Mouse (Mus musculus) lung, postnatal 0 days (tissue): ENCODE measurements at regions not wholly inside any gene's neighbourhood (a gene's known extent, or its start where the extent isn't known, plus 50 kb on each side); places are given as distances from the start of the nearest gene placed in this dataset.

ENCODE experiments used
- ATAC-seq: fragments of 200-750 bp; cut with Nextera tagmentation; 2 replicates; pipeline ENCODE4 v1.8.0; 2017; ENCODE audit warnings: moderate library complexity
- DNase-seq: peaks from one replicate; pipeline ENCODE4 v3.0.0-alpha.2; 2016; ENCODE audit warnings: low spot score
- H3K27ac ChIP-seq: fragments of 300-500 bp; sonication (generic); 2 replicates; pipeline ENCODE4 v1.5.1; 2014; ENCODE audit warnings: antibody characterized with exemption, mild to moderate bottlenecking, low read length, mixed read lengths
- H3K27me3 ChIP-seq: fragments of 300-500 bp; sonication (generic); replicated peaks from 2 replicates; pipeline ENCODE4 v1.6.1; 2014; ENCODE audit warnings: low read length, mixed read lengths; ENCODE audit not compliant: insufficient read depth
- H3K36me3 ChIP-seq: fragments of 300-500 bp; sonication (generic); 2 replicates; pipeline ENCODE4 v1.6.1; 2014; ENCODE audit warnings: low read length, mixed read lengths; ENCODE audit not compliant: insufficient read depth
- H3K4me1 ChIP-seq: fragments of 300-500 bp; sonication (generic); 2 replicates; pipeline ENCODE4 v1.6.1; 2014; ENCODE audit warnings: antibody characterized with exemption, low read depth, low read length, mixed read lengths; ENCODE audit not compliant: insufficient read depth
- H3K4me2 ChIP-seq: fragments of 300-500 bp; sonication (generic); replicated peaks from 2 replicates; pipeline ENCODE4 v1.6.1; 2014; ENCODE audit warnings: low read depth, mild to moderate bottlenecking, low read length, moderate library complexity, mixed read lengths
- H3K4me3 ChIP-seq: fragments of 300-500 bp; sonication (generic); 2 replicates; pipeline ENCODE4 v1.5.1; 2014; ENCODE audit warnings: low read depth, low read length
- H3K9ac ChIP-seq: fragments of 300-500 bp; sonication (generic); replicated peaks from 2 replicates; pipeline ENCODE4 v1.6.1; 2014; ENCODE audit warnings: low read depth, mild to moderate bottlenecking
- H3K9me3 ChIP-seq: fragments of 300-500 bp; sonication (generic); 2 replicates; pipeline ENCODE4 v1.6.1; 2016; ENCODE audit warnings: low read length, mixed read lengths
- CTCF ChIP-seq: IDR thresholded peaks from 2 replicates; pipeline ENCODE4 v1.5.1; 2016; ENCODE audit warnings: antibody characterized with exemption, mild to moderate bottlenecking
- EP300 ChIP-seq: IDR thresholded peaks from 2 replicates; pipeline ENCODE4 v1.6.1; 2016; ENCODE audit warnings: antibody characterized with exemption, mild to moderate bottlenecking, control low read depth
- WGBS: fragments of 180-500 bp; shearing (Covaris S2); extraction: QIAGEN DNeasy Blood & Tissue Kit; methylation state at CpG from one replicate; pipeline ENCODE4 v1.1.7; 2014; 5-methylcytosine and 5-hydroxymethylcytosine counted together

DNA sequence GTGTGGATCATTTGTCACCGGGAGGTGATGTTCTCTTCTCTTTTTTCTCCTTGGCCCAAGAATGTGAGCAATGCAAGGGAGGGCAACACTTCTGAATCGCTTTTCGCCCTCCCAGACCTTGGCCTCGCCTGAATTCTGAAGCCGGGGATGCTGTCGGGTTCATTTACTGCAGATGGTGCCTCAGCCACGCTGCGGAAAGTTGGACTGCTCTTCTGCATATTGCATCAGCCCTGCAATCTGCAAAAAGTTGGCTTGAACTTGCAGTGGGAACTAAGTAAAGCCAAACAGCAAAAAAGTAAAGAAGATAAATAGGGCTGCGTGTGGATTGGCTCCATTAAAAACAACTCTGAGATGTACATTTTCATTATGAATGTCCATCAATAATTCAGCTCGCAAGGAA lies 55.9 kb upstream of the Dok5 start:
- Histone ChIP-seq H3K9me3 (no peaks in the 10 kb centered on the region), H3K4me1 (no peaks in the 10 kb centered on the region), H3K36me3 (no peaks in the 10 kb centered on the region), H3K27me3 (no peaks in the 10 kb centered on the region), H3K4me2 (no peak overlapping the region), H3K4me3 (no peak overlapping the region), H3K9ac (no peak overlapping the region), H3K27ac (no peak overlapping the region)
- DNase-seq (no peak), ATAC-seq (no peak)
- TF ChIP-seq CTCF = no peak
- no peak for TF ChIP-seq EP300
- WGBS = 75% methylated on average over 10 of the region's 10 CpGs

DNA sequence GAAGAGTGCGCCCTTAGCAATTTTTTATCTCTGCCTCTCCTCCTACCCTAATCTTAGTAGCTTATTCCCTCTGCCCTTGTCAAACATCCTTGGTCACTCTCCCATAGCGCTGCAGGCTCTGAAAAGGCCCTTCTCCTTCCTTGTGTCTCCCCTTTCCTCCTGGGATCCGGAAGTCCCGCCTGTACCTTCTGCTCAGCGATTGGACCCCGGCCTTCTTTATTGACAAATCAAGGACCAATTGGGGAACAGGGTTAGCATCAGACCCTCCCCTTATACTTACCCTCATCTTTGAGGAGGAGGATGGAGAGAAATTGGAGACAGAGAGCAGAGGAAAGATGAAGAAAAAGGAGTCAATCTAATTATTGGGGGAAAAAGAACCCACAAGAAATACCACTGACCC lies 57.9 kb upstream of the Dok5 start:
- Histone ChIP-seq H3K27ac (no peak overlapping the region), H3K4me1 (no peaks in the 10 kb centered on the region), H3K27me3 (no peaks in the 10 kb centered on the region), H3K4me2 (no peak overlapping the region), H3K4me3 (no peak overlapping the region), H3K9ac (no peak overlapping the region), H3K9me3 (no peaks in the 10 kb centered on the region), H3K36me3 (no peaks in the 10 kb centered on the region)
- DNase-seq (no peak), ATAC-seq (no peak)
- 83% methylated on average over 6 of the region's 6 CpGs for WGBS
- TF ChIP-seq CTCF = no peak
- TF ChIP-seq EP300 = no peak

DNA sequence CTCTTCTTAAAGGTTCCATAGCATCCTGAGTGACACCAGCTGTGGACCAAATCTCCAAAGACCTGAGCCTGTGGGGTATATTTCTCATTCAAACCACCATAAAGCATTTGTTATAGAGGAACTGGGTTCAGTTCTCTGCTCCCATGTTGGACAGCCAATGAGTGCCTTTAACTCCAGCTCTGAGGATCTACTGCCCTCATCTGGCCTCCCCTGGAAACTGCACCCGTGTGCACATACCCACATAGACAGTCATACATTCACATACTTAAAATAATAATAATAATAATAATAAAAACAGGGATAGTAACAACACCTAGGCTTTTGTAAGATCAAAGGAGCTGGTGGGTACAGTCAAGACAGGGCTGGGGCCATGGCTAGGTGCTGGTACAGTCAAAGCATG lies 58.8 kb upstream of the Dok5 start:
- H3K4me2 ChIP-seq = no peak overlapping the region
- TF ChIP-seq EP300 (no peak), CTCF (no peak)
- no peak overlapping the region for H3K4me3 ChIP-seq
- H3K27me3 ChIP-seq = no peaks in the 10 kb centered on the region
- H3K4me1 ChIP-seq = no peaks in the 10 kb centered on the region
- no peak for ATAC-seq
- H3K36me3 ChIP-seq = no peaks in the 10 kb centered on the region
- DNase-seq = no peak
- H3K9me3 ChIP-seq = no peaks in the 10 kb centered on the region
- no peak overlapping the region for H3K27ac ChIP-seq
- whole genome bisulfite sequencing = 82% methylated on average over 1 of the region's 1 CpGs
- no peak overlapping the region for H3K9ac ChIP-seq

DNA sequence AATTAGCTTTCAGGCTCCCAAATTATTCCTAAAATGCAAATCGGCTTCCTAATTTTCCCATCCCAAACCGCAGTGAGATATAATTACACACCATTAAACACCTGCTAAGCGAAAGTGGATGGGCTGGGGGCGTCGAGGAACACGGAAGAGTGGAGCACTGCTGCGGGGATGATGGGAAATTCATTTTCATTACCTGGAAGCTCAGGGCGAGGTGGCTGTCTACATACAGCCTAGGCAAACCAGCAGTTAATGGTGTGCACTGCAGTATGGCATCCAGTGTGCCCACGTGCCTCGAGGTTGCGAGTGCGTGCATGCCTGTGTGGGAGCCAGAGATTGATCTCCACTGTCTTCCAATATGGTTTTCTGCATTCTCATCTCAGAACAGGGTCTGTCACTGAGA lies 62.6 kb upstream of the Dok5 start:
- H3K27me3 ChIP-seq = no peaks in the 10 kb centered on the region
- no peaks in the 10 kb centered on the region for H3K9me3 ChIP-seq
- DNase-seq (no peak), ATAC-seq (no peak)
- no peak overlapping the region for H3K4me3 ChIP-seq
- TF ChIP-seq CTCF = no peak
- TF ChIP-seq EP300 = no peak
- H3K9ac ChIP-seq = no peak overlapping the region
- no peak overlapping the region for H3K4me2 ChIP-seq
- H3K27ac ChIP-seq = no peak overlapping the region
- 88% methylated on average over 12 of the region's 12 CpGs for WGBS
- no peaks in the 10 kb centered on the region for H3K36me3 ChIP-seq
- no peaks in the 10 kb centered on the region for H3K4me1 ChIP-seq

DNA sequence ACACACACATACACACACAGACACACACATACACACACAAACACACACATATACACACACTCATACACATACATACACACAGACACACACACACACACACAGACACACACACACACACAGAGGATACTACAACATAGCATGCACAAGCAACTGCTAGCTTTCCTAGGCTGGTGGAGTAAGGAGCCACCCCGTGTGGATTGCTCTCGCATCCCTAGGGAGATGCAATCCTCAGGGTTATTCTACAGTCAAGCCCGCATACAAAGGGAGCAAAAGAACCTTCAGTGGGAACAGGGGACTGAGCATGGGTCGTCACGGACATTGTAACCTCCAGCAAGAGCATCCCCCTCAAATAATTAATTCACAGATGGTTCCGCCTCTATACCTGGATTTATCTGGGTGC lies 63.1 kb upstream of the Dok5 start:
- 87% methylated on average over 6 of the region's 6 CpGs for WGBS
- no peaks in the 10 kb centered on the region for H3K4me1 ChIP-seq

DNA sequence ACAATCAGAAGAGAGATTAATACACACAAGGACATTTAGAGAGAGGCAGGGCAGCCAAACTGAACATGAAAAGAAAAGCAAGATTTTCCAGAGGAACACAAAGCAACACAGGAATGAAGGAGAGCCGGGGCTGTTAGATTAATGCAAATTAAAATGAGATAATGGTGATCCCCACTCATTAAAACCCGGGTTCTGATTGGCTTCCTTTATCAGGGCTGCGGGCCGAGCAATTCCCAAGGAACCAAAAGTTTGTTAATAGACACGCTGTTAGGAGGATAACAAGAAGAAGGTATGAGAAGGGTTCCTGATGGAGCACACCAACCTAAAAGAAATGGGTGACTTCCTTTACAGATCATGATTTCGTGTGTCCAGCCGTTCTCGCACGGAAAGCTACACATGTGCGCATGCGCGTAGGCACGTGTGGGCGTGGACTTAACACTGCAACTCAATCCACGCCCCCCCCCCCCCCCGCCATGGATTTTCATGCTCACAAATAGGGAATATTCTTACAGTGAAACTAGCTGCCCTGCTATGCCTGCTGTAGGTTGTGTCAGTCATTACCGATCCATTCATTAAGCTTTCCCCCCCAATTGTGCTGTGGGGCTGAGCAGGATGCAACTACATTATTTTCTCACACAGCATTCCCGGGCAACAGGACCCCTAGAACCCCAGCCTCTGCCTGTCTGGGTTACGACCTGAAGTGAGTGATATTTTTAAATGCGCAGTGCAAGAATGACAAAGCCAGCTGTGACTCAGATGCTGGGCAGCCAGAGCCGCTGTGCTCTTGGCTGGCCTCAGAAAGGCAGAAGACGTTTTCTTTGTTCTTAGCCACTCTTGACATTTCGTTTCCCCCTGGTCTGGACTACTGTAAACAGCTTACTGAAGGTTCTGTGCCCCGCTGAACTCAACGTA lies 60.5 kb upstream of the 4930470P17Rik start:
- no peak overlapping the region for H3K4me3 ChIP-seq
- no peaks in the 10 kb centered on the region for H3K36me3 ChIP-seq
- H3K9me3 ChIP-seq = no peaks in the 10 kb centered on the region
- no peak overlapping the region for H3K27ac ChIP-seq
- H3K4me2 ChIP-seq = no peak overlapping the region
- 76% methylated on average over 25 of the region's 25 CpGs for WGBS
- DNase-seq (no peak), ATAC-seq (no peak)
- no peak overlapping the region for H3K9ac ChIP-seq
- no peaks in the 10 kb centered on the region for H3K4me1 ChIP-seq
- no peak for TF ChIP-seq CTCF
- no peak for TF ChIP-seq EP300
- no peaks in the 10 kb centered on the region; the same call in 1 of the 2 replicates for H3K27me3 ChIP-seq

More for the DNA sequence above, 63.1 kb upstream of the Dok5 start:
- TF ChIP-seq EP300 = no peak
- no peak for TF ChIP-seq CTCF
- Histone ChIP-seq H3K27me3 (no peaks in the 10 kb centered on the region), H3K9ac (no peak overlapping the region), H3K4me2 (no peak overlapping the region), H3K36me3 (no peaks in the 10 kb centered on the region), H3K4me3 (no peak overlapping the region), H3K9me3 (no peaks in the 10 kb centered on the region), H3K27ac (no peak overlapping the region)
- DNase-seq (no peak), ATAC-seq (no peak)
